8 mouse cellular contexts compared by ENCODE assay signal in the genomic region with DNA sequence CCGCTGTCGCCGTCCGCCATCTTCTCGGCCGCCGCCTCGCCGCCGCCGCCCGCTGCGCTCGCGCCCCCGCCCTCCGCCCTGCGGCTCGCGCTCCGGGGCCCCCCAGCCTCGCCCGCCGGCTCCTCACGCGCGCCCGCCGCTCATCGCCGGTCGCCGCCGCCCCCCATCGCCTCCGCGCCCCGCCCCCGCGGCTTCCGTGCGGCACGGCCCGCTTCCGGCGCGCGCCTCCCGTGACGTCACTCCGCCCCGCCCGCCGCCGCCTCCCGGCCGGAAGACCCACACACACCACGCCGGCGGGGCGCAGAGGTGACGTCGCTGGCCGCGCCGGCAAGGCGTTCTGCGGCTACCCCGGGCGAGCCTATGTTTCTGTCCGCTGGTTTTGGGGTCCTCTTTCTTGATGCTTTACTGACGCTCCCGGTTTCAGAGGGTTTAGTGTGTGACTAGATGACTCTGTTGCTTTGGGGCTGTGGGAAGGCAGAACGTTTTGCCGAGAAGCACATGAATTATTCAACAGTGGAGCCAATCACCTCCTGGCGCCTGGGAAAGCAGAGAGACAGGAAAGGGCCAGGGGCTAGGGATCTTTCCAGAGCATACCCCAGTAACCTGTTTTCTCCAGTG. TPM values are rescaled to one million over a fixed set of nuclear protein-coding genes. Genes with fewer than 3 reads are reported as not detected.
DNase-seq lines count a peak whose midpoint lies in the region; ATAC-seq lines count a peak whose summit lies in the region.

Purb (minus strand) TSS at position 51 of the 618 bp plus-strand sequence.

- H3K9me3 ChIP-seq in forebrain, embryonic 10.5 days: no peaks in the 10 kb centered on the region
- H3K9me3 ChIP-seq in heart, embryonic 15.5 days (replicated peaks): no peaks in the 10 kb centered on the region
- no peaks in the 10 kb centered on the region for H3K9me3 ChIP-seq in liver, embryonic 13.5 days (replicated peaks)
- H3K9me3 ChIP-seq in stomach, embryonic 14.5 days (ENCODE audit: control insufficient read depth, low read depth, low read length): no peaks in the 10 kb centered on the region

- ATAC-seq in CD4-positive, CD25-positive, alpha-beta regulatory T cell, adult 4 months: peak; percentile 85
- peak; percentile 93 for ATAC-seq in heart, embryonic 15.5 days (replicated peaks; ENCODE audit: insufficient number of reproducible peaks, insufficient read depth, low FRiP score, low read depth)
- peak; percentile 93 for ATAC-seq in liver, embryonic 13.5 days (ENCODE audit: low read depth)
- ATAC-seq in stomach, embryonic 14.5 days (ENCODE audit: insufficient number of reproducible peaks, insufficient read depth, low FRiP score, low read depth): peak; percentile 97

- peak within 1 kb of the TSS; percentile 91 for H3K9ac ChIP-seq in heart, embryonic 15.5 days
- H3K9ac ChIP-seq in liver, embryonic 13.5 days: peak within 1 kb of the TSS; percentile 98
- H3K9ac ChIP-seq in stomach, embryonic 14.5 days (replicated peaks; ENCODE audit: low read depth, low read length): peak within 1 kb of the TSS; percentile 93

- H3K27ac ChIP-seq in forebrain, embryonic 10.5 days: peak within 1 kb of the TSS; percentile 95
- H3K27ac ChIP-seq in heart, embryonic 15.5 days: peak within 1 kb of the TSS; percentile 98
- H3K27ac ChIP-seq in liver, embryonic 13.5 days: peak within 1 kb of the TSS; percentile 98
- H3K27ac ChIP-seq in stomach, embryonic 14.5 days (ENCODE audit: low read length): peak within 1 kb of the TSS; percentile 98

- peaks cover 29% of the 10 kb centered on the region for H3K36me3 ChIP-seq in forebrain, embryonic 10.5 days (replicated peaks)
- H3K36me3 ChIP-seq in heart, embryonic 15.5 days: no peaks in the 10 kb centered on the region; the same call in 1 of the 2 replicates
- peaks cover 4% of the 10 kb centered on the region; the same call in 1 of the 2 replicates for H3K36me3 ChIP-seq in liver, embryonic 13.5 days
- H3K36me3 ChIP-seq in stomach, embryonic 14.5 days (ENCODE audit: control insufficient read depth, insufficient read depth, low read length): no peaks in the 10 kb centered on the region; the same call in 1 of the 2 replicates

- peaks cover 40% of the 10 kb centered on the region for H3K4me1 ChIP-seq in forebrain, embryonic 10.5 days
- H3K4me1 ChIP-seq in heart, embryonic 15.5 days (replicated peaks): peaks cover 18% of the 10 kb centered on the region
- peaks cover 39% of the 10 kb centered on the region for H3K4me1 ChIP-seq in liver, embryonic 13.5 days (replicated peaks)
- H3K4me1 ChIP-seq in stomach, embryonic 14.5 days (ENCODE audit: control insufficient read depth, insufficient read depth, low read length): peaks cover 18% of the 10 kb centered on the region

- 5% methylated on average over 65 of the region's 76 CpGs for WGBS in forebrain, embryonic 10.5 days
- under 1% methylated on average over 61 of the region's 76 CpGs for WGBS in heart, embryonic 15.5 days
- under 1% methylated on average over 43 of the region's 76 CpGs for whole genome bisulfite sequencing in liver, embryonic 13.5 days (ENCODE audit: insufficient replicate concordance)
- WGBS in stomach, embryonic 14.5 days: under 1% methylated on average over 60 of the region's 76 CpGs

- peak within 1 kb of the TSS; percentile 97 for H3K4me3 ChIP-seq in forebrain, embryonic 10.5 days
- H3K4me3 ChIP-seq in heart, embryonic 15.5 days: peak within 1 kb of the TSS; percentile 89
- H3K4me3 ChIP-seq in liver, embryonic 13.5 days (replicated peaks): peak within 1 kb of the TSS; percentile 98
- peak within 1 kb of the TSS; percentile 96 for H3K4me3 ChIP-seq in stomach, embryonic 14.5 days (ENCODE audit: low read depth, low read length)

- H3K27me3 ChIP-seq in forebrain, embryonic 10.5 days (ENCODE audit: poor library complexity, severe bottlenecking): no peaks in the 10 kb centered on the region
- H3K27me3 ChIP-seq in heart, embryonic 15.5 days: no peaks in the 10 kb centered on the region
- no peaks in the 10 kb centered on the region for H3K27me3 ChIP-seq in liver, embryonic 13.5 days
- no peaks in the 10 kb centered on the region for H3K27me3 ChIP-seq in stomach, embryonic 14.5 days (ENCODE audit: control insufficient read depth, insufficient read depth, low read length)

- DNase-seq in c-Kit-negative CD71-positive TER-119-positive erythroid progenitor cells, embryonic 14.5 days (ENCODE audit: low read depth, low spot score): peak; percentile 79
- peak; percentile 85 for DNase-seq in forebrain, embryonic 10.5 days (ENCODE audit: extremely low spot score, low spot score)
- DNase-seq in kidney, postnatal 14 days: peak; percentile 96
- DNase-seq in liver, embryonic 13.5 days: peak; percentile 86
- peak; percentile 83 to 89 for DNase-seq in natural killer cell, adult 2 months (ENCODE audit: low spot score in 2 of 2)

- H3K4me2 ChIP-seq in heart, embryonic 15.5 days: peak within 1 kb of the TSS; percentile 90
- peak within 1 kb of the TSS; percentile 87 for H3K4me2 ChIP-seq in liver, embryonic 13.5 days
- peak within 1 kb of the TSS; percentile 77 for H3K4me2 ChIP-seq in stomach, embryonic 14.5 days (replicated peaks; ENCODE audit: low read depth, low read length)

RNA-seq across cellular contexts. Expression of gene Purb, which starts in this region (rescaled TPM):
- polyA plus RNA-seq in CD4-positive, CD25-positive, alpha-beta regulatory T cell, adult 4 months (2017; shearing (Covaris generic)): 10 to 100 TPM; 22.2 to 22.3 TPM
- 16.9 and 18.7 TPM in 2 replicates for polyA plus RNA-seq in forebrain, embryonic 10.5 days (2016; fragmentation: Nextera tagmentation; extraction: Ambion mirVana)
- 24.0 and 26.1 TPM in 2 replicates for polyA plus RNA-seq in heart, embryonic 15.5 days (2015; fragmentation: Nextera tagmentation; extraction: Ambion mirVana)
- polyA plus RNA-seq in liver, embryonic 13.5 days (2015; fragmentation: Nextera tagmentation; extraction: Ambion mirVana): 11.1 and 12.6 TPM in 2 replicates
- 34.6 and 35.5 TPM in 2 replicates for polyA plus RNA-seq in stomach, embryonic 14.5 days (2014; fragmentation: Nextera tagmentation; extraction: Ambion mirVana)

Comparison
In these comparisons a context has a peak if more than half of its experiments do, and no peak if none do; other contexts are left out.
1. Peak in every context shown above with its lines: DNase-seq, ATAC-seq, H3K4me3 ChIP-seq and H3K27ac ChIP-seq.